Mouse (Mus musculus) left cerebral cortex, adult 9 months (tissue): ENCODE data around the gene Ei24.

ENCODE experiments used
- DNase-seq, 2 experiments: peaks; one replicate each; pipeline ENCODE4 v3.0.0; 2022; ENCODE audit warnings: low spot score in 2 of 2

Gene Ei24

DNA sequence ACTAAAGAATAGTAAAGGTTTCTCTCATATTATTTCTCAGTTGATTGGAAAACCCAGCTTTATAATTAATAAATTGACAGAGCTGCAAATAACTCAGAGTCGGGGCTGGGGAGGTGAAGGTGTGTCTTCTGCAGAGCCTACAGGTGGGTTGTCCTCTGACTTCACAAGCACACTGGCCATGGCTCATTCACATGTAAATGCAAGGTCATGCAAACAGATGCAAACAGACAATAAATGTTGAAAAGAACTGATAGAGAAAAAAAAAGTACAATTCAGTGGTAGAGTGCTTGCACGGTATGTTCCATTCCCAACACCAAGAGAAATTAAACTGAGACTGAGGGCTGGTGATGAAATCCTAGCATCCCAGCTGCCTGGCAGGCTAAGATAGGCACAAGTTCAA lies 2.7 kb downstream of the Ei24 start:
- no peak for DNase-seq

GRCm38 (mm10) chr9:36792191-36792590 lies 5.0 kb downstream of the Ei24 start:
- no peak for DNase-seq

GRCm38 (mm10) chr9:36783921-36784320 lies 13.3 kb downstream of the Ei24 start:
- DNase-seq = no peak

- DNase-seq = no peak
Measured at GRCm38 (mm10) chr9:36769048-36769413, 28.2 kb downstream of the Ei24 start.

GRCm38 (mm10) chr9:36768156-36769047 lies 28.8 kb downstream of the Ei24 start:
- DNase-seq = no peak

DNA sequence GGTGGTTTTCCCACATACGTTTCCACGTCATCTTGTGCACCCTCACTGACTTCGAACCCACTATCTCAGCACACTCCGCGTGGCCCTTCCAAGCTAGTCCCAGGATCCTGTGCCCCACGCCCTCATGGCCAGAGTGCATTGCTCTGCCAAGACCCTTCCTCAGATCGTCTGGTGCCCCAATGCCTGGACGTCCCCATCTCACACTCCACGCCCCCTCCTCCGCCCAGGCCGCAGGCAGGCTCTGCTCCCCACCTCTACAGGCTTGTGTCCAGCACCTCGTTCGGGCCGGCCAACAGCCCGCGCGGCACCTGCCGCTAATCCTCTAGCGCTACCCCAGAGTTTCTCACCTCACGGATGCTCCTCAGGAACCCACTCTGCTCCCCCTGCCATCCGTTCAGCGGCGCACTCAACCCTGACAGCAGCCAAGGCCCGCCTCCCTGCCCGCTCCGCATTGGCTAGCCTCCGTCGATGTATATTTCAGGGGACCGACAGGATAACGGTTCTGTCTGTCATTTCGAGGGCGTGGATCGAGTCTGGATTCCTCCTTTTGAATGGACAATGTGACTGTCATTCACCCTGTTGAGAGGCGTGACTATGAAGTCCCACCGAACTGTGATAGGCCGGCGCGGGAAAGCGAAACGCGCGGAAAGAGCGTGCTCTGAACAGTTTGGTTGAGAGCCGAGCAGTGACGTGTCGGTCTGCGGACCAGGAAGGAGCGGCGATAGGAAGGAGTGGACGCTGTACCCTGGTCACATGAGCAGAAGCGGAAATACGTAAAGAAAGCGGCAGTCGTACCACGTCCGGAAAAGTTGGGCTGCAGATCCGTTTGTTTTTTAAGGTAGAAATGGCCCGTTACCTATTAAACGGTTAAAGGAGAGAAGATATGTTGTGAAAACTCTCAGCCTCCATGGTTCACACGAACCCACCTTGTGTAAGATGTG lies 29.7 kb downstream of the Ei24 start, which contains the start of gene Stt3a:
Gene Stt3a, minus strand, starts transcription at position 477 of the 941 bp plus-strand sequence.
- DNase-seq = peak; percentile 99 to 100

GRCm38 (mm10) chr9:36764378-36764777 lies 32.8 kb downstream of the Ei24 start:
- DNase-seq = no peak
